In the genomic region with DNA sequence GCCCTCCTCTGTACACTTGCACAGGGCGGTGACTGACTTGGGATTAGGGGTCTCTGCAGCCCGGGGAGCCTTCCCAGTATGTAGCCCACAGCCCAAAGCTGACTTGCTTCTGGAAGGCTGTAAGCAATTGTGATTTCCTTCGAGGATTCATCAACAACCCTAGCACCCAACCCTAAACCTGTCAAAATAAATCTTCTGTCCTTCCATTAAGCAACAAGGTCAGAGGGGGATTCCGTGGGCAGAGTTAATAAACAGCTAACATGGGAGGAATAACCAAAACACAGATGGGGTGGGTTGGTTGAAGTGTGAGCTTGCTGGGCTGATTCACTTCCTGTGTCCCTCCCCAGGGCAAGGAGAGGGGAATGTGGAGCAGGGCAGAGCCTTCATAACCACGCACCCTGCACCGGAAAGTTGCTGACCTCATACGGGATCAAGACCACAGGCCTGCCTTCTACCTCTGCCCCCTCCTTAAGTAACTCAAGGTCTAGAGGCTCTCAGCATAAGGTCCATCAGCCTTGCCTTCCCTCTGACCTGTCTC, we compare ENCODE assay signal across 17 mouse cellular contexts. TPM values are rescaled to one million over a fixed set of nuclear protein-coding genes. Genes with fewer than 3 reads are reported as not detected.
DNase-seq lines count a peak whose midpoint lies in the region; TF ChIP-seq lines count a peak whose summit lies in the region.
"Had no signal": no experiment of that assay in that cellular context is flagged by ENCODE, and none has a peak within 500 bp of the region (broad histone marks: within the 10 kb centered on the region; RNA-seq: fewer than 3 reads in every experiment).

No protein-coding gene starts in this region.

- H3K27me3 ChIP-seq in heart, adult 2 months (ENCODE audit: control insufficient read depth, insufficient read depth, low read length): peaks cover 2% of the 10 kb centered on the region; the same call in 1 of the 2 replicates

- no peak for TF ChIP-seq POLR2A in heart, adult 2 months (IDR thresholded peaks at IDR 0.05; ENCODE audit: insufficient read depth, low read depth, low read length)

- no peak overlapping the region for H3K27ac ChIP-seq in heart, adult 2 months
- H3K27ac ChIP-seq: embryonic facial prominence, embryonic 12.5 days; hindbrain, embryonic 13.5 days had no signal

- 50% methylated on average over 7 of the region's 7 CpGs for WGBS in heart, adult 2 months

- no peak overlapping the region for H3K9ac ChIP-seq in heart, adult 2 months (ENCODE audit: low read depth, low read length)
- H3K9ac ChIP-seq: embryonic facial prominence, embryonic 12.5 days; forebrain, postnatal 0 days; hindbrain, embryonic 13.5 days had no signal

- H3K36me3 ChIP-seq in heart, adult 2 months (ENCODE audit: control insufficient read depth, insufficient read depth, low read length): no peaks in the 10 kb centered on the region
- H3K36me3 ChIP-seq: embryonic facial prominence, embryonic 12.5 days; hindbrain, embryonic 13.5 days had no signal

- no peaks in the 10 kb centered on the region for H3K4me1 ChIP-seq in heart, adult 2 months (ENCODE audit: control insufficient read depth, insufficient read depth, low read length)

- no peaks in the 10 kb centered on the region for H3K79me2 ChIP-seq in heart, adult 2 months (replicated peaks; ENCODE audit: control insufficient read depth, insufficient read depth, low read length)

- H3K4me3 ChIP-seq in heart, adult 2 months: no peak overlapping the region
- H3K4me3 ChIP-seq: embryonic facial prominence, embryonic 12.5 days; hindbrain, embryonic 13.5 days had no signal

- no peak for TF ChIP-seq CTCF in heart, adult 2 months (IDR thresholded peaks at IDR 0.05)

- intact Hi-C loops in gastrocnemius, postnatal 14 days (cut with DNase I; ENCODE audit: low total_unique reads): no loop called here
- intact Hi-C loops in heart, adult 2 months (cut with DNase I): no loop called here

- DNase-seq in 3T3-L1 (ENCODE audit: low read depth, low spot score): peak; percentile 80
- DNase-seq in NIH3T3 (ENCODE audit: low read depth): peak; percentile 46
- peak; percentile 72 to 90 for DNase-seq in kidney, adult 8-10 months
- DNase-seq in kidney, postnatal 36 days: peak; percentile 73 to 88
- no peak for DNase-seq in neural tube, embryonic 10.5 days (ENCODE audit: extremely low spot score, low spot score)
- DNase-seq in gastrocnemius, postnatal 14 days: no peak
- no peak for DNase-seq in heart, adult 2 months
- no peak for DNase-seq in spleen, adult 12 weeks (ENCODE audit: low spot score)
- DNase-seq: adrenal gland, postnatal 25 days; cerebellum, adult 2 months; forebrain, postnatal 0 days; liver; lung, adult 2 months; lung, postnatal 36 days; thymus, adult 2 months had no signal

- no peak for TF ChIP-seq EP300 in heart, adult 2 months (IDR thresholded peaks at IDR 0.05; ENCODE audit: insufficient read depth, low read depth, low read length)

RNA-seq across cellular contexts. Expression of a gene that starts 5.0 kb away (rescaled TPM):
- under 1 TPM in 1 of 2 experiments, not detected in 1; 0.12 TPM for total RNA-seq in gastrocnemius, postnatal 14 days (2021)
- total RNA-seq in heart, adult 2 months (2021): not detected
- polyA plus RNA-seq in heart, adult 2 months (2012; rRNA removed): 0.20 and 0.76 TPM in 2 replicates

Comparison
In these comparisons a context has a peak if more than half of its experiments do, and no peak if none do; other contexts are left out.
1. DNase-seq: peak in 3T3-L1 (single experiment), NIH3T3 (single experiment), kidney, adult 8-10 months (2 of 2) and kidney, postnatal 36 days (2 of 2); none in neural tube, embryonic 10.5 days (single experiment), gastrocnemius, postnatal 14 days (single experiment), heart, adult 2 months (0 of 2) and spleen, adult 12 weeks (single experiment).